Mouse (Mus musculus): ENCODE measurements around the gene Gm38100. TPM values are rescaled to one million over a fixed set of nuclear protein-coding genes. Genes with fewer than 3 reads are reported as not detected.

Gene Gm38100
- polyA plus RNA-seq, 1 experiment from 2014 or later: not detected

DNA sequence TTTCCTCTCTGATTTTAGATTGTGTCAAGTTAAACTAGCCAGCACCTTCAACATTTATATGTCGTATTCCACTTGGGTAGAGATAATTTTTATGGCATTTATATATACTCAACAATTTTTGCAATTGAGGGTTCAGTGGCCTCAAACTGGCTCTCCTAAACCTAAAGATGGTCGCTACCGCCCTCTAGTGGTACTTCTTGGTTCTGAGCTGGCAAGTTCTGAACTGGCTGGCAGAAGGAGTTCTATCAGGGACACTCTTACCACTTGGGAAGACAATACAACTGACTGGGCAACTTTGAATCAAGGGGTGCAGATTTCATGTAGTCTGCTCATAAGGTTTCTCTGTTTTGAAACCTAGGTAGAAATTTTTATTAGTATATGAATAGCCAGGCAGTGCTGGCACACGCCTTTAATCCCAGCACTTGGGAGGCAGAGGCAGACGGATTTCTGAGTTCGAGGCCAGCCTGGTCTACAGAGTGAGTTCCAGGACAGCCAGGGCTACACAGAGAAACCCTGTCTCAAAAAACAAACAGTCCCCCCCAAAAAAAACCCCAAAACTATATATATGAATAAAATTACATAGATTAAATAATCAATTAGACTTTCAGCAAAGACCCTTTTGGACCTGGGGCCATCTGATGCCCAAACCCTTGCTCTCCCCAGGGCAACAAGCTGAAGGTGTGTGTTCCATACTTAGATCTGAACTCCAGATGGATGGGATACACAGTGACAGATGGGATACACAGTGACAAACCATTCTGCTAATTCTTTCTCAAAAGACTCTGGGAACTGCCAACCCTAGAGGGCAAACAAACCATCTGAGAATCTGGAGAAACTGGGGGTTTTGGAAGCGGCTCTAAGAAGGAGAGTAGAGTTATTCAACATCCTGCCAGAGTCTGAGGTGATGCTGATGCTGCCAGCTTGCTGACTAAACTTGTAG is 4.0 kb downstream of the Gm38100 start:
- Histone ChIP-seq H3K9me3 (no peaks in the 10 kb centered on the region), H3K4me2 (no peak overlapping the region), H3K4me3 (no peak overlapping the region), H3K36me3 (no peaks in the 10 kb centered on the region), H3K9ac (no peak overlapping the region), H3K4me1 (replicated peaks) (no peaks in the 10 kb centered on the region), H3K27me3 (no peaks in the 10 kb centered on the region), H3K27ac (replicated peaks) (no peak overlapping the region)
- peak; percentile 43; the same call in 1 of the 2 replicates for ATAC-seq (ENCODE audit: low read depth)
- 51% methylated on average over 7 of the region's 7 CpGs for WGBS

DNA sequence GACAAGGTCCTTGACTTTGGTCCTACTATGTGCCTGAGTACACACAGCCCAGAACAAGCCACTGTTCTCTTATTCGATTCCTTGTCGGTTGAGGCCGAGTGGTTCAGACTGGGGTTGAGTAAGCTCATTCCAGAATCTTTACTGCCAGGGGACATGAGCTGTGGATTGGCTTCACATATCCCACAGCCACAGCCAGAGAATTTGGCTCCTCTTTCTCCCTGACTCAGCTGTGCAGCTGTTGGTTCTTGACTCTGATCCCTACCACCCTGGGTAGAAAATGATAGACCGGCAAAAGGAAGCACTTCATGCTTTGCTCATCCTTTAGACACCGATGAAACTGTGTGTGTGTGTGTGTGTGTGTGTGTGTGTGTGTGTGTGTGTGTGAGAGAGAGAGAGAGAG is 11.3 kb downstream of the Gm38100 start:
- 96% methylated on average over 5 of the region's 5 CpGs for WGBS
- no peak overlapping the region for H3K9ac ChIP-seq
- ATAC-seq (ENCODE audit: low read depth): no peak

DNA sequence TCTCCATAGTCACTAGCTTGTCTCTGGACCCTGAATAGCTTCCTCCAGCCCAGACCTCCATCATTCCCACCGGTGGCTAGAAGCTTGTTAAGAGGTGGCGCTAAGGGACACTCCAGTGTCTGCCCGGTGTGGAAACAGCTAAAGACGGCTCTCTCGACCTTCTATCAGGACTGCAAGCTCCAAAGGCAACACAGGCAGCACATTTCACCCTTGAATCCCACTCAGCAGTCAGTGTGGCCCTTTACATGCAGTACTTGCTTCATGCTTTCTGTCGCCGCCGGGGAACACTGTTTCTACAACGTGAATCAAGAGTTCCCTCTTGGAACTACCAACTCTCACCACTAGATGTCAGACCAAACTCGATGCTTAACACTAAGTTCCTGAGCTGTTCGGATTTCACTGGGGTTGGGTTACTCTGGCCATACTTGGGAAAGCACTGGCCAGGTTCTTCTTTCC is 16.2 kb downstream of the Gm38100 start:
- WGBS: 9% methylated on average over 11 of the region's 11 CpGs
- H3K4me2 ChIP-seq: peak overlapping the region; percentile 45
- H3K9me3 ChIP-seq: no peaks in the 10 kb centered on the region
- no peaks in the 10 kb centered on the region for H3K36me3 ChIP-seq
- H3K4me3 ChIP-seq: no peak overlapping the region
- no peak overlapping the region for H3K27ac ChIP-seq (replicated peaks)
- H3K27me3 ChIP-seq: no peaks in the 10 kb centered on the region
- H3K9ac ChIP-seq: peak overlapping the region; percentile 55
- peak; percentile 80 for ATAC-seq (ENCODE audit: low read depth)
- no peaks in the 10 kb centered on the region for H3K4me1 ChIP-seq (replicated peaks)

More for the DNA sequence above, 11.3 kb downstream of the Gm38100 start:
- H3K27me3 ChIP-seq: no peaks in the 10 kb centered on the region
- no peaks in the 10 kb centered on the region for H3K36me3 ChIP-seq
- H3K9me3 ChIP-seq: no peaks in the 10 kb centered on the region
- no peak overlapping the region for H3K27ac ChIP-seq (replicated peaks)
- H3K4me2 ChIP-seq: no peak overlapping the region
- H3K4me1 ChIP-seq (replicated peaks): no peaks in the 10 kb centered on the region
- no peak overlapping the region for H3K4me3 ChIP-seq

DNA sequence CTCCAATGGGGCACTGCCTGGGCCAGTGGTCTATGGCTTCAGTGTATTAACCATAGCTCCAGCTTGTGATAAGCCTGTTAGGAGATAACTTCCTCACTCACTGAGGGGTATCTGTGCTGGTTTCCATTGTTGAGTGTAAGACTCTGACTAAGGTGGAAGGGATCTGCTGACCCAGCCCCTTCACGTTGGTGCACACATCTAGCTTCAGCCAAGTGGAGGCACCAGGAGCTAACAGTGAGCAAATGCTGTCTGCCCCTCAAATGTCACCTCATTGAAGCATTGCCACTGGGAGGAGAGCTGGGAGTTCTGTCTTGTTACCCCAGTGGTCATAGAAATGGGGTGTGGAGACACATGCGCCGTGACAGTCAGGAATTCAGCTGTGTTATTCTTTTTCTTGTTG is 18.6 kb downstream of the Gm38100 start:
- 89% methylated on average over 3 of the region's 3 CpGs for WGBS
- H3K4me1 ChIP-seq (replicated peaks): no peaks in the 10 kb centered on the region
- H3K9ac ChIP-seq: no peak overlapping the region
- H3K4me2 ChIP-seq: no peak overlapping the region
- no peak overlapping the region for H3K4me3 ChIP-seq
- H3K27me3 ChIP-seq: no peaks in the 10 kb centered on the region
- no peaks in the 10 kb centered on the region for H3K9me3 ChIP-seq
- no peaks in the 10 kb centered on the region for H3K36me3 ChIP-seq
- no peak overlapping the region for H3K27ac ChIP-seq (replicated peaks)
- no peak for ATAC-seq (ENCODE audit: low read depth)

DNA sequence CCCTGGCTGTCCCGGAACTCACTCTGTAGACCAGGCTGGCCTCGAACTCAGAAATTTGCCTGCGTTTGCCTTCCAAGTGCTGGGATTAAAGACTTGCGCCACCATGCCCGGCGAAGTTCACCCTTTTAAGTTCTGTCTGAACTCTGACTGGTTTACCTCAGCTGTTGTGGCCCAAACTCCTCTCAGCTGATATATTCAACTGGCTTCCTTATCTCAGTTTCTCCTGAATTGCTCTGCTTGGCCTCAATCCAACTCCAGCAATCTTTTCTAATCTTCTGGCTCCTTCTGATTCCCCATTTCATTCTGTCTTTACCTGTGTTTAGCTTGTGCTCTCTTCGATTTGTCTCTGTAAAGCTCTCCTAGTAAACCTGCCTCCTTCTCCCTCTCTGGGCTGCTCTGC is 23.0 kb downstream of the Gm38100 start:
- Histone ChIP-seq H3K4me2 (no peak overlapping the region), H3K9me3 (no peaks in the 10 kb centered on the region), H3K27me3 (no peaks in the 10 kb centered on the region), H3K9ac (no peak overlapping the region), H3K4me3 (no peak overlapping the region), H3K4me1 (replicated peaks) (no peaks in the 10 kb centered on the region; the same call in 1 of the 2 replicates), H3K36me3 (no peaks in the 10 kb centered on the region), H3K27ac (replicated peaks) (no peak overlapping the region)
- WGBS: 94% methylated on average over 7 of the region's 7 CpGs
- no peak for ATAC-seq (ENCODE audit: low read depth)

DNA sequence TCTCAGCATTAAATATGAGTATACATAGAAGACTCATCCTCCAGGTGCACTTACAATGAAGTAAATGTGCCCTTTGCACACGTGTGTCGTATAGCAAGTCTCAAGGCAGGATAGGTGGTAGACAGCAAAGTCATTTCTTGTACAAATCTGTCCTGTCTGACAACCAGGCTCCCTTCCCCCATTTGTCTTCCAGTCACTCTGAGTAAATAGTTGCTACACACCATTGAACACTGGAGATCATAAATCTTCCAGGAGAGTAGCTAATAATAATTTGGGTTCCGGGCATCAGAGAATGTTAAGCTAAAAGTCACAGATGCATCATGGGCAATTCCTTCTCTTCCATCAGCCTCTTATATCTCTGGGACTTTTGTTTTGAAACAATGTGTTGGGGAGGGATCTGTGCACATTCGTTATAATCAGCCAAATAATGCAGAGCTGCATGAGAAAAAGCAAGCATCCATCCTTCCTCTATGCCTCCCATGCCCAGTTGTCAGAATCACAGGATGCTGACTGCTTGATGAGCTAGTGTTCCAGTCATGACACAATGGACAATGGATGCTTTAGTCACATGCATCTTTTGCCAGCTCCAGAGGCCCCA is 26.7 kb downstream of the Gm38100 start:
- Histone ChIP-seq H3K36me3 (no peaks in the 10 kb centered on the region), H3K27me3 (no peaks in the 10 kb centered on the region), H3K9ac (no peak overlapping the region), H3K4me2 (no peak overlapping the region), H3K4me3 (no peak overlapping the region), H3K27ac (replicated peaks) (no peak overlapping the region), H3K4me1 (replicated peaks) (no peaks in the 10 kb centered on the region; the same call in 1 of the 2 replicates), H3K9me3 (no peaks in the 10 kb centered on the region)
- 45% methylated on average over 4 of the region's 4 CpGs for WGBS
- ATAC-seq (ENCODE audit: low read depth): peak; percentile 68; the same call in 1 of the 2 replicates

DNA sequence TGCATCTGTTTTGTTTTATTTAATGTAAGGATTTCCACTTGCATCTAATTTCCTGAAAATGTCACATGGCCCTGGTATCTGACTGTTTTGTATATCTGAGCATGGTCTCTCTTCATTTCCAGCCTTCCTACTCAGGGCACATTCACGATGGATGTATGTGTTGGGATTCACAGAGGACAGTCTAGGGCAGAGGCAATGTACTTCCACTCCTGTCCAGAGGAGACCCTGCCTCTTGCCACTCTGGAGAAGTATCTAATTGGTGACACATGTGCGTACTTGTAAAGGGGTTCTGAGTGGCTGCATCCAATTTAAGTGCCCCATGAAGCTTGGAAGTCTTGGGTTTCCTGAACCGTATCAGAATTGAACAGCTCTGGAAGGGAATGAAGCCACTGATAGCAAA is 30.3 kb downstream of the Gm38100 start:
- Histone ChIP-seq H3K4me1 (replicated peaks) (no peaks in the 10 kb centered on the region; the same call in 1 of the 2 replicates), H3K4me3 (no peak overlapping the region), H3K4me2 (no peak overlapping the region), H3K9me3 (no peaks in the 10 kb centered on the region), H3K9ac (no peak overlapping the region), H3K27me3 (no peaks in the 10 kb centered on the region), H3K27ac (replicated peaks) (no peak overlapping the region), H3K36me3 (no peaks in the 10 kb centered on the region)
- 82% methylated on average over 3 of the region's 3 CpGs for WGBS
- no peak for ATAC-seq (ENCODE audit: low read depth)

DNA sequence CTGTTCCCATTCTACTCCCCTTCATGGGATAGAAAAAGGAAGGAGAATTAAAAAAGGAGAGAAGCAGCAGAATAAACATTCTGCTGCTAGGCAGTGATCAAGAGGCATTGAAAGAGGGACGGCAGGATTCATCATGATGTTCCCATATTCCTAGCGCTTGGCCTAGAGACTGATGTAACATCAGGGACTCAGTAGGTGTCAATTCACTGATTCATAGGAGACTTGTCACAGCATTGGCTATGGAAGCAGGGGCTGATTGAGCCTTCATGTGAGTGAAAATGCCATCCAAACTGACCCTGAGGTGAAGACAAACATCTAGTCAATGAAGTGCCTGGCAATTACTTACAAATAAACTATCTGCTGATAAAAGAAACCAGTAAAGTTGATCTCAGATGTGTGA is 30.7 kb downstream of the Gm38100 start:
- H3K9me3 ChIP-seq: no peaks in the 10 kb centered on the region
- WGBS: 92% methylated on average over 2 of the region's 2 CpGs
- no peak overlapping the region for H3K4me3 ChIP-seq
- no peaks in the 10 kb centered on the region; the same call in 1 of the 2 replicates for H3K4me1 ChIP-seq (replicated peaks)
- ATAC-seq (ENCODE audit: low read depth): no peak
- no peaks in the 10 kb centered on the region for H3K27me3 ChIP-seq
- H3K9ac ChIP-seq: no peak overlapping the region
- no peak overlapping the region for H3K27ac ChIP-seq (replicated peaks)
- H3K4me2 ChIP-seq: no peak overlapping the region
- H3K36me3 ChIP-seq: no peaks in the 10 kb centered on the region

DNA sequence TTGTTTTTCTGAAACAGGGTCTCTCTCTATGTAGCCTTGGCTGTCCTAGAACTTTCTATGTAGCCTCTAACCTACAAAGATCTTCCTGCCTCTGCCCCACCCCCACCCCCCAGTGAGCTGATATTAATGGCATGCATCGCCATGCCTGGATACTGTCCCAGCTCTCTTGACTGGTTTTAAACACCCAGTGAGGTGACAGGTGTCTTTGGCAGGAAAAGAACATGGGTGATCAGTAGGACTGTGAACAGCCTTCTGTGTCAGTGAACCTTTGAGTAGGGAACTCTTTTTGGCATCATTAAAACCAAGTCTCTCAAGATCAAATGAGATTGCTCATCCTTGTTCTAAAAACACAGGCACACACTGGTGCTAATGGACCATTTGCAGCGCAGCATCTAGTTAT is 41.7 kb downstream of the Gm38100 start:
- 87% methylated on average over 2 of the region's 2 CpGs for WGBS
- H3K27ac ChIP-seq (replicated peaks): no peak overlapping the region
- no peaks in the 10 kb centered on the region for H3K9me3 ChIP-seq
- no peaks in the 10 kb centered on the region for H3K27me3 ChIP-seq
- H3K9ac ChIP-seq: no peak overlapping the region
- H3K36me3 ChIP-seq: no peaks in the 10 kb centered on the region
- H3K4me3 ChIP-seq: no peak overlapping the region
- no peaks in the 10 kb centered on the region for H3K4me1 ChIP-seq (replicated peaks)
- no peak overlapping the region for H3K4me2 ChIP-seq
- ATAC-seq (ENCODE audit: low read depth): no peak

DNA sequence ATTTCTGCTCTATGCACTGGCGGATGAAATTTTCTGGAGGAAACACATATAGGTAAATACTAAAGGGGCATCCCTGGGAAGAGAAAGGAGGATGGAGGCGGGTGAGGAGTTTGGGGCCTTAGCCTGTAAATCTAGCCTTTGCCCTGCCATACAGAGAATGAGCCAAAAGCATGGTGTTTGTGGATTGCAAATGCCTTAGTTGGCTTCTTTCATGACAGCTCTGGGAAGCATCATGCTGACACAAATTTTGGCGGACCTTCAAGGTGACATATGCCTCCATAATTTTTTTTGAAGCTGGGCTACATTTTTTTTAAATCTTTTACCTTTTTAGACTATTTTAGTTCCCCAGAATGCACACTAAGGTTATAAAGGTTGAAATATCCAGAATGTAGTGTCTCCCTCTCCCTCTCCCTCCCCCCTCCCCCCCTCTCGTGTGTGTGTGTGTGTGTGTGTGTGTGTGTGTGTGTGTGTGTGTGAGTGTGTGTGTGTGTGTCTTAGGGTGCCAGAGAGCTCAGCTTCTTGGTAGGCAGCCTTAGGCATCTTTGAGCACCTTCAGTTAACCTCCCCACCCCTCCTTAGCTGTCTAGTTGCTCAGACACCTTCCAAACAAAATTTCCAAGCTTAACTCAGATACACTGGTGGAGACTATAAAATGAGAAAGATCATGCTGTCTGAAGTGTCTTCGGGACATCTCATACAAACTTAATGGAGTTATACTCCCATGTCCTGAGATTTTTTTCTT is 47.0 kb downstream of the Gm38100 start:
- no peak overlapping the region for H3K4me3 ChIP-seq
- H3K9ac ChIP-seq: no peak overlapping the region
- no peaks in the 10 kb centered on the region for H3K9me3 ChIP-seq
- no peaks in the 10 kb centered on the region for H3K4me1 ChIP-seq (replicated peaks)
- H3K36me3 ChIP-seq: no peaks in the 10 kb centered on the region
- no peak overlapping the region for H3K4me2 ChIP-seq
- H3K27ac ChIP-seq (replicated peaks): no peak overlapping the region
- no peaks in the 10 kb centered on the region for H3K27me3 ChIP-seq
- 87% methylated on average over 5 of the region's 5 CpGs for WGBS
- no peak for ATAC-seq (ENCODE audit: low read depth)

DNA sequence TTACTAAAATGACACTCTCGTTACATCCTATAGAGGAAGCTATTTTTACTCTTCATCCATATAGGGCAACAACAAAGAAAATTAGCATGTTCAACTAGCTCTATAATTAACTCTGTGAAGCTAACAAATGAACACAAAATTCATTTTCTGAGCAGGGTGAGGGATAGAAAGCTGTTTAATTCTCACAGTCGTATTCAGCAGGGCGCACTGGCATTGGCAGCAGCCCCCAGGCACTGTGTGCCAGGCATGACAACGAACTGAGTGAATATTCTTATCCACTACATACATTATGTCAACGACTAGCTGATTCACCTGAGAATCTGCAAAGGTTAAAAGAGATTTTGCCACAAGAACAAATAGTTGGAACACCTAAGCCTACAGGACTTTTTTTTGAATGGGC is 50.6 kb downstream of the Gm38100 start:
- Histone ChIP-seq H3K36me3 (no peaks in the 10 kb centered on the region), H3K27me3 (no peaks in the 10 kb centered on the region), H3K4me1 (replicated peaks) (no peaks in the 10 kb centered on the region), H3K27ac (replicated peaks) (no peak overlapping the region), H3K9ac (no peak overlapping the region), H3K4me3 (no peak overlapping the region), H3K4me2 (no peak overlapping the region), H3K9me3 (no peaks in the 10 kb centered on the region)
- 72% methylated on average over 5 of the region's 5 CpGs for WGBS
- no peak for ATAC-seq (ENCODE audit: low read depth)
